Mouse (Mus musculus) heart, adult 2 months (tissue): Measurements from ENCODE around the gene Ttc25.

Experiments
- CTCF ChIP-seq: fragments of 200-600 bp; IDR thresholded peaks from 2 replicates; pipeline ENCODE4 v1.8.1; 2022; ENCODE audit warnings: antibody characterized with exemption, mild to moderate bottlenecking, moderate library complexity
- EP300 ChIP-seq: fragments of 200-500 bp; IDR thresholded peaks from 2 replicates; pipeline ENCODE4 v1.6.1; 2011; ENCODE audit warnings: low read depth, low read length, control low read depth; ENCODE audit not compliant: insufficient read depth
- POLR2A ChIP-seq: fragments of 200-500 bp; IDR thresholded peaks from 2 replicates; pipeline ENCODE4 v1.6.1; 2011; ENCODE audit warnings: mild to moderate bottlenecking, low read depth, low read length, control low read depth; ENCODE audit not compliant: insufficient read depth

GRCm38 (mm10) chr11:100533871-100534270 lies 11.5 kb upstream of the Ttc25 start:
- TF ChIP-seq POLR2A (no peak), CTCF (no peak), EP300 (no peak)
